Mouse (Mus musculus): Measurements from ENCODE around the gene Mospd2. TPM values are rescaled to one million over a fixed set of nuclear protein-coding genes. Genes with fewer than 3 reads are reported as not detected.

The Mospd2 gene
- polyA plus RNA-seq (2012; rRNA removed): 17.1 and 18.6 TPM in 2 replicates

DNA sequence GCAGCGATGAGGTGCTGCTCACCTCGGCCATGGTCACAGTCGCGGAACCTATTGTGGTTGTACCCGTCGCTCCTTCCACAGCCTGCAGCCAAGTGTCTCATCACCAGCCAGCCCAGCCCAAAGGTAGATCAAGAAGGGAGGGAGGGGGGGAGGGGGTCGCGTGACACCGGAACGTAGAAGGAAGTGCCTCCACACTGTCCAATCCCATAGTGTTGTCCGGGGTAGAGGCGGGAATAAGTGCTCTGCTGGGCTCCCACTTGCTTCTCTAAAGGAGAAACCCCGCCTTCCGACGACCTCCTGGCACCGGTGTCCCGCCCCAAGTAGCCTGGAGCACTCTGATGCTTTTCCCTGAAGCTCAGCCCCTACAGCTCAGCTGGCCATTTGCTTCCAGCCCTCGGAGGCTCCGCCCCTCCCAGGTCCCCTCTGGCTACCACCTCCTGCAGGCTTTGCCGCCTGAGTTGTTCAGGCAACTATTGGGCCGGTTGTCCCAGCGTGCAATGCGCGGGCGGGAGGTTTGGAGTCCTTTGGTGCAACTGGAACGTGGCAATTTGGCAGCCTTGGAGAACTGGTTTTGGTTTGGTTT lies at the start of gene Mospd2, which contains the start of gene Fancb:
Mospd2 (minus strand) TSS at position 183 of the 583 bp plus-strand sequence.
Fancb (plus strand) TSS at position 400 of the 583 bp plus-strand sequence.

DNA sequence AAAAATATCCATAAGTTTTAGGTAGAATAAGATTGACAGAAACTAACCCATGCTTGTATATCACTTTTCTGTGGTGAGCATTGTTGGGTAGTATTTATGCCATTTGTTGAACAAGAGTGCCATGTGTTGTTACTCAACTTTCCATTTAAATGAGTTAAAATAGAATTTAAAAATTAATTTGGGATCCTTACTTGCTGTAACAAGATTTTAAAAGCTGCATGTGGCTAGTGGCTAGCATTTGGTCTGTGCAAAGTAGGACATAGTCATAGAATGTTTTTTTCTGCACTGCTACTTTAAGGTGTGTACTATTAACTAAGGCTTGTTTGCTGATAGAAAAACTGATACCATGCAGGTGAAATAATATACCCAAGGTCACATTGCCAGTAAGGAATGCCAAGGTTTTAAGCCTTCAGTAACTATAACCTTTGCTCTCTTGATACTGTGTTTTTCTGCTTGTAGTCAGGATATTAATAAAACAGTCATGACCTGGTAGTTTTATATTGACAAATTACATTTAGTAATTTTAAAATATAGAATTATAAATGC lies 24.7 kb upstream of the Mospd2 start, which contains the start of gene Gm17604:
Gm17604 (minus strand) TSS at position 51 of the 546 bp plus-strand sequence.

Other genes starting within 250 kb of the Mospd2 start
- 3.6 and 3.8 TPM in 2 replicates for gene Fancb, start 217 bp upstream of the Mospd2 start, polyA plus RNA-seq (2012; rRNA removed)
- gene Gm17604, start 24.5 kb upstream of the Mospd2 start, polyA plus RNA-seq (2012; rRNA removed): not detected in 2 replicates

Data from central nervous system, embryonic 14 days (tissue).